Mouse (Mus musculus) intestine, postnatal 0 days (tissue): ENCODE measurements around the gene Stoml1. TPM values are rescaled to one million over a fixed set of nuclear protein-coding genes. Genes with fewer than 3 reads are reported as not detected.
A peak's percentile ranks its signal among the peaks of the same experiment; 100 is the strongest.

Experiments used
- ATAC-seq: fragments of 200-750 bp; cut with Nextera tagmentation; 2 replicates; pipeline ENCODE4 v1.8.0; 2017; ENCODE audit warnings: mild to moderate bottlenecking, moderate TSS enrichment, moderate library complexity
- H3K27ac ChIP-seq: fragments of 300-500 bp; sonication (generic); 2 replicates; pipeline ENCODE4 v1.5.1; 2014; ENCODE audit warnings: mild to moderate bottlenecking, low read depth, low read length, moderate library complexity
- H3K27me3 ChIP-seq: fragments of 300-500 bp; sonication (generic); replicated peaks from 2 replicates; pipeline ENCODE4 v1.6.1; 2014; ENCODE audit warnings: low read length, mixed read lengths; ENCODE audit not compliant: control insufficient read depth, insufficient read depth
- H3K36me3 ChIP-seq: fragments of 300-500 bp; sonication (generic); 2 replicates; pipeline ENCODE4 v1.6.1; 2014; ENCODE audit warnings: mild to moderate bottlenecking, moderate library complexity; ENCODE audit not compliant: control insufficient read depth, insufficient read depth
- H3K4me1 ChIP-seq: fragments of 300-500 bp; sonication (generic); replicated peaks from 2 replicates; pipeline ENCODE4 v1.6.1; 2014; ENCODE audit warnings: antibody characterized with exemption, low read length, mixed read lengths; ENCODE audit not compliant: control insufficient read depth, insufficient read depth
- H3K4me2 ChIP-seq: fragments of 300-500 bp; sonication (generic); replicated peaks from 2 replicates; pipeline ENCODE4 v1.6.1; 2014; ENCODE audit warnings: low read depth, mild to moderate bottlenecking, moderate library complexity
- H3K4me3 ChIP-seq: fragments of 300-500 bp; sonication (generic); 2 replicates; pipeline ENCODE4 v1.5.1; 2014; ENCODE audit warnings: low read depth, low read length
- H3K9ac ChIP-seq: fragments of 300-500 bp; sonication (generic); 2 replicates; pipeline ENCODE4 v1.6.1; 2014; ENCODE audit warnings: mild to moderate bottlenecking, low read depth, low read length
- H3K9me3 ChIP-seq: fragments of 300-500 bp; sonication (generic); 2 replicates; pipeline ENCODE4 v1.6.1; 2016; ENCODE audit warnings: mixed run types; ENCODE audit not compliant: control insufficient read depth
- CTCF ChIP-seq: sonication (generic); IDR thresholded peaks from 2 replicates; pipeline ENCODE4 v1.5.1; 2016; ENCODE audit warnings: low read depth, mild to moderate bottlenecking, control low read depth, antibody characterized with exemption, moderate library complexity
- WGBS: fragments of 180-500 bp; shearing (Covaris S2); extraction: QIAGEN DNeasy Blood & Tissue Kit; methylation state at CpG from one replicate; pipeline ENCODE4 v1.1.7; 2014; 5-methylcytosine and 5-hydroxymethylcytosine counted together
- polyA plus RNA-seq: library from polyadenylated mRNA; unstranded; fragments of >200 nt; fragmentation: Nextera tagmentation; extraction: Ambion mirVana; gene quantifications from 2 replicates; pipeline ENCODE4 v1.2.1, GENCODE M21; 2015

Gene Stoml1
- polyA plus RNA-seq, 1 experiment from 2014 or later: 15.9 TPM

DNA sequence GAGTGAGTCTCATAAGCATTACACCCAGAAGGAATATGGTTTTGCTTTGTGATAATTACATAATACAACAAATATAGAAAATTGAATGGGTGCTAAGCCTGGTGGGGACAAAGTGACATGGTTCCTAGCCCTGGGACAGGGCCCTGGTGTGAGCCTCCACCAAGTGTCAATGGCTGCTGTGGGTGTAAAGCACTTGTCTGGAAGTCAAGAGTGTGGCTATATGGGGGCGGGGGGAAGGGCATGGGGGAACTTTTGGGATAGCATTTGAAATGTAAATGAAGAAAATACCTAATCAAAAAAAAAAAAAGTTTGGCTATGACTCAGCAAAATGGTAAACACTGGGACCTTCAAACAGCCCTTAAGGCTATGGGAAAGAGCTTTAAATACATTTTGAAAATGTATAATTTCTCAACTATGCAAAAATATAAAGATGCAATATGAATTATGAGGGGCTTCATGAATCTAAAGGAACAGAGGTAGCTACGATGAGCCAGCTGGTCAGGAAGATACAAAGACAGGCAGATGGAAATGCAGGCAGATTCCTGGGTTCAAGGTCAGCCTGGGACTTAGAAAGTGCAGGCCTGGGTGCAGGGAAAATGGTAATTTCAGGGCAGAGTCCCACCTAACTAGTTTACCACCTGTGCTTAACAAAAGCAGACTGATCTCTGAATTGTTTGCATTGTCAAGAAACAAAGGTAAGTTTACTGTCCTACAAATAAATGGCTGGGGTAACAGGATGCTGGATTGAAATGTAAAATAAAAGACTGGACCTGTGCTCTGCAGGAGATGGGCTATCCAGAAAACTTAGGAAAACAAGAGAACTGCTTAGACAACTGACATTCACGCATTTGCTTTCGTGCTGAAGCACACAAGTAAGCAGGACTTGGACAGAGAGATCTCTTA, 26.1 kb downstream of the Stoml1 start:
- ATAC-seq: no peak
- WGBS: 73% methylated on average over 4 of the region's 4 CpGs
- Histone ChIP-seq H3K27ac (no peak overlapping the region), H3K9me3 (no peaks in the 10 kb centered on the region), H3K4me2 (no peak overlapping the region), H3K36me3 (no peaks in the 10 kb centered on the region), H3K9ac (no peak overlapping the region), H3K4me3 (no peak overlapping the region), H3K4me1 (peaks cover 4% of the 10 kb centered on the region; the same call in 1 of the 2 replicates), H3K27me3 (no peaks in the 10 kb centered on the region)
- no peak for TF ChIP-seq CTCF

DNA sequence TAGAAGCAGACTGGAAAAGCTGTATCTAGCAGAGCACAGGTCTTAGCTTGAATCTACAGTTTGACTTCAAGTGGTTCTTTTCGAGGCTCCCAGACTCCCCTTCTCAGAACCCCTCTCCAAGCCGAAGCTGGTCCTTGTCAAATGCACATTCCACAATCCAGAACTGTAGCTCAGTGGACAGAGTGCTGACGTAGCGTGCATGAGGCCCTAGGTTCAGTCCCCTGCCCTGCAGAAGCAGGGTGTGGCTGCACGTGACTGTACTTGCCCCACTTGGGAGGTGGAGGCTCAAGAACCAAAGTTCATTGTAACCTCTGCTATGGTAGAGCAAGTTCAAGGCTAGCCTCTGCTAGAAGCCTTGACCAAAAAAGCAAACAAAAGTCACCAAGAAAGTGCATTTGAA, 26.8 kb downstream of the Stoml1 start:
- H3K4me3 ChIP-seq: no peak overlapping the region
- H3K36me3 ChIP-seq: no peaks in the 10 kb centered on the region
- WGBS: 47% methylated on average over 5 of the region's 5 CpGs
- peaks cover 4% of the 10 kb centered on the region; the same call in 1 of the 2 replicates for H3K4me1 ChIP-seq
- H3K27me3 ChIP-seq: no peaks in the 10 kb centered on the region
- H3K9me3 ChIP-seq: no peaks in the 10 kb centered on the region
- no peak overlapping the region; the same call in 1 of the 2 replicates for H3K27ac ChIP-seq
- no peak overlapping the region for H3K9ac ChIP-seq
- ATAC-seq: peak; percentile 73
- no peak for TF ChIP-seq CTCF
- no peak overlapping the region for H3K4me2 ChIP-seq

DNA sequence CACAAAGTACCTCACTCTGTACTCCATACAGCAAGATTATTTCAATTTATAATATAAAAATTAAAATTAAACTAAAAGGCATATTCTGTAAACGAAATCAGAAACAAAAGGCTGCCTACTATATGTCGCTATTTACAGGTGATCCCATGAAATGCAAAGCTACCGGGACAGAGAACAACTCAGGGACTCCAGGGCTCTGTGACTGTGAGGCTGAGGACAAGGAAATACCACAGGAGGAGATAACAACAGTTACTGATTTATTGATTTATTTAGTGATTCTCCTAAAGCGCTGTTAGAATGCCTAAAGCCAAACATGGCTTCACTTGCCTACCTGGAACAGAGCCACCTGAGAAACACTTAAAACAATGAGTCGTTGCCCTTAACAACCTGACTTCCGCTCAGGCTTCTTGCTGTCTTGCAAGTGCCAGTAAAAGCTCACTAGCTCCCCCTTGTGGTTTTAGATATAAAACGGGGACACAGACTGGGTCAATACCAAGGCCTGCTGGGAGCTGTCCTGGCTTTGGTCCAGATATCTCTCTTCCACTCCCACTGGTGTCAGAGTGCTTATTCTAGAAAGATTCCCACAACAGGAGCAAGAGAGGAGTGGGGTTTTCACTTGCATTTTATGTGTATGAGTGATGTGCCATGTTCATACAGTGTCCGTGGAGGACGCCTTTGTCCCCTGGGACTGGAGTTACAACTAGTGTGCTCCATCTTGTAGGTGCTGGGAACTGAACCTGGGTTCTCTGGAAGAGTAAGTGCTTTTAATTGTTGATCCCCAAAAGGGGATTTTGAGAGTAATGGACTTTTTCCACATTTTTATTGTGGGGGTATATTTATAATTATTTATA, 27.5 kb downstream of the Stoml1 start:
- Histone ChIP-seq H3K27me3 (no peaks in the 10 kb centered on the region), H3K4me2 (no peak overlapping the region), H3K9ac (no peak overlapping the region), H3K4me1 (peaks cover 3% of the 10 kb centered on the region; the same call in 1 of the 2 replicates), H3K9me3 (no peaks in the 10 kb centered on the region), H3K4me3 (no peak overlapping the region), H3K27ac (no peak overlapping the region; the same call in 1 of the 2 replicates), H3K36me3 (no peaks in the 10 kb centered on the region)
- peak; percentile 92 for TF ChIP-seq CTCF
- whole genome bisulfite sequencing: 35% methylated on average over 9 of the region's 9 CpGs
- ATAC-seq: peak; percentile 77

DNA sequence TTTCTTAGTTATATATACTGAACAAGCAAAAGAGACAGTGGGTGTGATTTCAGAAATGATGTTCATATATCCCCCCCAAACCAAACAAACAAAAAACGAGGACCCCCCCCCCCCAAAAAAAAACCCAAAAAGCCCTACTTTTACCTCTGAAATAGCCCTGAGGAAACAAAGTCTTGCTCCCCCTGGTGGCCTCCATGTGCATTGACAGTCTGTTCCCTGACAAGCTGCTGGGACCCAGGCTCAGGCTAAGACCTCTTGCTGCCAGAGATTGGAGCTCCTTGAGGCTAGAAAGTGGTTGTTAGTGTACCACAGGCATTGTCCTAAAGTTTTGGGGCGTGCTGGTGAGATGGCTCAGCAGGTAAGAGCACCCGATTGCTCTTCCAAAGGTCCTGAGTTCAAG, 28.6 kb downstream of the Stoml1 start:
- Histone ChIP-seq H3K4me3 (no peak overlapping the region), H3K27ac (no peak overlapping the region), H3K27me3 (no peaks in the 10 kb centered on the region), H3K4me1 (no peaks in the 10 kb centered on the region), H3K4me2 (no peak overlapping the region), H3K9me3 (no peaks in the 10 kb centered on the region), H3K9ac (no peak overlapping the region), H3K36me3 (no peaks in the 10 kb centered on the region)
- WGBS: 59% methylated on average over 3 of the region's 3 CpGs
- peak; percentile 74 for TF ChIP-seq CTCF
- ATAC-seq: no peak

DNA sequence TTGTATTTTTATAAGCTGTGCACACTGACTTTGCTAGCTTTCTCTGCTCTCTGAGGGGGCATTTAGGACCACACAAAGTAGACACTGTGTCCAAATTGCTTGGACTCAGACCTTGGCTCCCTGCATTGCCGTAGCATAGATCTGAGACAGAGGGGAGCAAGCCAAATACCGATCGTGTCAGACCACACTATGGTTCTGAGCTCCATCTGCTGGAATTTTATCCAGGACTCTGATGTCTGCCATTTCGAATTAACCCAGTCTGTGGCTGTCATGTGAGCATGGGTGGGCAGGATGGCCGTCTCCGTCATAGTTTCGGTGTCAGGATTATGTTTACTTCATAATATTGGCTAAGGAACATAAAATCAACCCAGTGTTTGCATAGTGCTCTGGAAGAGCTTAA, 30.5 kb downstream of the Stoml1 start:
- H3K36me3 ChIP-seq: peaks cover 4% of the 10 kb centered on the region; the same call in 1 of the 2 replicates
- ATAC-seq: no peak
- no peaks in the 10 kb centered on the region for H3K4me1 ChIP-seq
- WGBS: 47% methylated on average over 7 of the region's 7 CpGs
- no peak overlapping the region for H3K4me3 ChIP-seq
- no peak overlapping the region for H3K4me2 ChIP-seq
- TF ChIP-seq CTCF: no peak
- H3K27me3 ChIP-seq: no peaks in the 10 kb centered on the region
- no peaks in the 10 kb centered on the region for H3K9me3 ChIP-seq
- H3K27ac ChIP-seq: no peak overlapping the region
- no peak overlapping the region for H3K9ac ChIP-seq

DNA sequence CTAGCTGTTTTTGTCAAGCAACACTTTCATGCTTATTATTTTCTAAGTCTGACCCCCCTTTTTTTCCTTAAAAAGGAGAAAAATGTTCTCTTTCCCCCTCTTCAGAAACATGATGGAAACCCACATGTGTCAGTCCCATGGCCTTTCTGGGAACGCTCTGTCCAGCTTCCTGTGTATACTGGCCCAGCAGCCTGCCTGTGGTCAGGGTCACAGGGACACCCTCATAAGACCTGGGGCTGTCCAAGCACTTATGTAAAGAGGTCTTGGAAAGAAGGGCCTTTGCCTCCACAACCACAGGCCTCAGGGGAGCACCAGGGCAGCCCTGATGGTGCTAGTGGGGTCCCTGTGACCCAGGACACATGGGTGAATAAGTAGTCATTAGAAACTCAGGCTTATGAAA, 36.1 kb downstream of the Stoml1 start:
- Histone ChIP-seq H3K4me1 (no peaks in the 10 kb centered on the region), H3K4me2 (no peak overlapping the region), H3K27me3 (no peaks in the 10 kb centered on the region), H3K4me3 (no peak overlapping the region), H3K9me3 (no peaks in the 10 kb centered on the region), H3K9ac (no peak overlapping the region), H3K36me3 (peaks cover 5% of the 10 kb centered on the region; the same call in 1 of the 2 replicates), H3K27ac (no peak overlapping the region)
- 75% methylated on average over 1 of the region's 1 CpGs for WGBS
- TF ChIP-seq CTCF: no peak
- no peak for ATAC-seq
